Mouse (Mus musculus): ENCODE measurements at regions not wholly inside any gene's neighbourhood (a gene's known extent, or its start where the extent isn't known, plus 50 kb on each side); places are given as distances from the start of the nearest gene placed in this dataset.

- no peak for ATAC-seq
- no peak overlapping the region for H3K4me3 ChIP-seq
- 78% methylated on average over 4 of the region's 4 CpGs for WGBS (ENCODE audit: insufficient replicate concordance)
- H3K9ac ChIP-seq: no peak overlapping the region
- no peaks in the 10 kb centered on the region for H3K4me1 ChIP-seq
- no peaks in the 10 kb centered on the region for H3K36me3 ChIP-seq
- H3K27me3 ChIP-seq (replicated peaks): no peaks in the 10 kb centered on the region
- H3K9me3 ChIP-seq (replicated peaks): 0 out of 2 replicates have a peak, but pooled peaks cover 3% of the 10 kb centered on the region
- H3K27ac ChIP-seq: no peak overlapping the region
- H3K4me2 ChIP-seq: no peak overlapping the region
Observed at GRCm38 (mm10) chr2:172710641-172711040, 161.2 kb downstream of the Tfap2c start.

GRCm38 (mm10) chr2:172726701-172727100, 177.3 kb downstream of the Tfap2c start:
- Histone ChIP-seq H3K9me3 (replicated peaks) (no peaks in the 10 kb centered on the region), H3K27me3 (replicated peaks) (peaks cover 77% of the 10 kb centered on the region), H3K27ac (no peak overlapping the region), H3K9ac (no peak overlapping the region), H3K4me3 (no peak overlapping the region), H3K4me1 (0 out of 2 replicates have a peak, but pooled peaks cover 5% of the 10 kb centered on the region), H3K36me3 (no peaks in the 10 kb centered on the region), H3K4me2 (no peak overlapping the region)
- no peak for ATAC-seq
- 10% methylated on average over 13 of the region's 13 CpGs for WGBS (ENCODE audit: insufficient replicate concordance)

GRCm38 (mm10) chr2:172727576-172727975, 178.2 kb downstream of the Tfap2c start:
- Histone ChIP-seq H3K27me3 (replicated peaks) (peaks cover 86% of the 10 kb centered on the region), H3K36me3 (no peaks in the 10 kb centered on the region), H3K9me3 (replicated peaks) (no peaks in the 10 kb centered on the region), H3K9ac (no peak overlapping the region), H3K27ac (no peak overlapping the region), H3K4me1 (0 out of 2 replicates have a peak, but pooled peaks cover 5% of the 10 kb centered on the region), H3K4me2 (no peak overlapping the region), H3K4me3 (no peak overlapping the region)
- ATAC-seq: no peak
- 36% methylated on average over 10 of the region's 10 CpGs for WGBS (ENCODE audit: insufficient replicate concordance)

DNA sequence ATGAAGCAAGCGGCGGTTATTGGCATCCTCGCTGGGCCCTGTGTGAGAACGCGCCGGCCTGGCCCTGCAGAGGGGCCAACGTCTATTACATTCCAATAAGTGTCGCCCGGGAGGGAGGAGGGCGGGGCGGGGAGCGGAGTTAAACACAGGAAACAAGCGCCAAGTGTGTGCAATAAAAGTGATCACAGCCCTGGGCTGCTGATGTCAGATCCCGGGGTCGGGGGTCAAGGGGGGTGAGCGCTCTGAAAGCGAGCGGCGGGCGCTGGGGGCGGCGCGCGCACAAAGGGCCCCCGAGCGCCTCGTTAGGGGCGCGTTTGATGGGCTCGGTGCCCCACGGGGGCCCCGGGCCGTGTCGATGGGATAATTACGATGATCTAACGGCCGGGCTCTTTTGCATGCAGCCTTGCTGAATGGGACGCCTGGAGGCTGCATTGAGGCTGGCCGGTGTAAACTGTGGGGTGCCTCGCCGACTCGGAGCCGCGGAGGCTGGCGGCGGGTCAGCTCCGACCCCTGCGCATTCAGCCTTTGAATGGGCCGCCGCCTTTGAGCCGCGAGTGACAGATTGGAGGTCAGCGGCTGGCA, 178.9 kb downstream of the Tfap2c start:
- peaks cover 94% of the 10 kb centered on the region for H3K27me3 ChIP-seq (replicated peaks)
- no peak overlapping the region for H3K27ac ChIP-seq
- no peak overlapping the region for H3K9ac ChIP-seq
- no peak for ATAC-seq
- WGBS (ENCODE audit: insufficient replicate concordance): under 1% methylated on average over 53 of the region's 53 CpGs
- H3K4me2 ChIP-seq: peak overlapping the region; percentile 65
- H3K9me3 ChIP-seq (replicated peaks): no peaks in the 10 kb centered on the region
- H3K4me1 ChIP-seq: 0 out of 2 replicates have a peak, but pooled peaks cover 5% of the 10 kb centered on the region
- no peaks in the 10 kb centered on the region for H3K36me3 ChIP-seq
- peak overlapping the region; percentile 33 for H3K4me3 ChIP-seq

GRCm38 (mm10) chr2:172729151-172729550, 179.8 kb downstream of the Tfap2c start:
- Histone ChIP-seq H3K27ac (no peak overlapping the region), H3K27me3 (replicated peaks) (peaks cover 98% of the 10 kb centered on the region), H3K4me1 (0 out of 2 replicates have a peak, but pooled peaks cover 5% of the 10 kb centered on the region), H3K9me3 (replicated peaks) (no peaks in the 10 kb centered on the region), H3K4me2 (no peak overlapping the region), H3K4me3 (no peak overlapping the region), H3K9ac (no peak overlapping the region), H3K36me3 (no peaks in the 10 kb centered on the region)
- 50% methylated on average over 4 of the region's 4 CpGs for WGBS (ENCODE audit: insufficient replicate concordance)
- ATAC-seq: no peak

- no peak for ATAC-seq
- Histone ChIP-seq H3K9ac (no peak overlapping the region), H3K9me3 (replicated peaks) (no peaks in the 10 kb centered on the region), H3K4me1 (0 out of 2 replicates have a peak, but pooled peaks cover 5% of the 10 kb centered on the region), H3K27me3 (replicated peaks) (peaks cover 99% of the 10 kb centered on the region), H3K4me2 (no peak overlapping the region), H3K4me3 (no peak overlapping the region), H3K36me3 (no peaks in the 10 kb centered on the region), H3K27ac (no peak overlapping the region)
- WGBS (ENCODE audit: insufficient replicate concordance): 61% methylated on average over 9 of the region's 9 CpGs
Observed at GRCm38 (mm10) chr2:172729741-172730140, 180.3 kb downstream of the Tfap2c start.

GRCm38 (mm10) chr2:172731408-172731807, 182.0 kb downstream of the Tfap2c start:
- Histone ChIP-seq H3K9ac (no peak overlapping the region), H3K9me3 (replicated peaks) (no peaks in the 10 kb centered on the region), H3K4me1 (0 out of 2 replicates have a peak, but pooled peaks cover 5% of the 10 kb centered on the region), H3K27me3 (replicated peaks) (peaks cover 99% of the 10 kb centered on the region), H3K4me2 (no peak overlapping the region), H3K4me3 (no peak overlapping the region), H3K36me3 (no peaks in the 10 kb centered on the region), H3K27ac (no peak overlapping the region)
- 5% methylated on average over 18 of the region's 18 CpGs for WGBS (ENCODE audit: insufficient replicate concordance)
- no peak for ATAC-seq

- ATAC-seq: no peak
- Histone ChIP-seq H3K9ac (no peak overlapping the region), H3K4me1 (0 out of 2 replicates have a peak, but pooled peaks cover 5% of the 10 kb centered on the region), H3K27me3 (replicated peaks) (peaks cover 99% of the 10 kb centered on the region), H3K4me3 (no peak overlapping the region), H3K27ac (no peak overlapping the region), H3K9me3 (replicated peaks) (no peaks in the 10 kb centered on the region), H3K4me2 (no peak overlapping the region), H3K36me3 (no peaks in the 10 kb centered on the region)
- 9% methylated on average over 19 of the region's 19 CpGs for WGBS (ENCODE audit: insufficient replicate concordance)
Observed at GRCm38 (mm10) chr2:172732453-172733210, 183.2 kb downstream of the Tfap2c start.

DNA sequence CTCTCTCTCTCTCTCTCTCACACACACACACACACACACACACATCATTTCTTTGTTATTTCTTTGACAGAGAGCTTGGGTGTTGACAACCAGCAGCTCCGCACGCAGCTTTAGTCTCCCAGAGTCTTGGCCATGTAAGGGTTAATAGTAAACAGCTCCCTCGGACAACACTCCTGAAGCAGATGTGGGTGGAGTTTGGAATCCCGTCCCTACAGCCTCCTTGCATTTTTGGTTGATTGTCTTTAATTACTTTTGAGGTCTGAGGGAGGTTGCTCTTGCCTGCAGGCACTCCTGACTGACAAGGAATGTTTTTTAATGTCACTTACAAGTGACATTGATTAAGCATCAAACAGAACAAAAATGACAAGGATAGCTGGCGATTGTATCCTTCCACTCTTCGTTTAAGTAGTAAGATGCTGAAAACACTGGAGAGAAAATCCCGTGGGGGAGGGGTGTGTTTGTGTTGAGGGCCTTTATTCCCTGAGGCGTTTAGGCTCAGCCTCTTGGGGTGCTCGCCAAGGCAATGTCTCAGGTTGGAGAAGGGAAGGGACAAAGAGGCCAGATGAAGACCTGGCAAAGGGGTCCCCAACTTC, 184.1 kb downstream of the Tfap2c start:
- Histone ChIP-seq H3K27ac (no peak overlapping the region), H3K27me3 (replicated peaks) (peaks cover 99% of the 10 kb centered on the region), H3K4me2 (no peak overlapping the region), H3K4me3 (no peak overlapping the region), H3K9ac (no peak overlapping the region), H3K9me3 (replicated peaks) (no peaks in the 10 kb centered on the region), H3K4me1 (0 out of 2 replicates have a peak, but pooled peaks cover under 1% of the 10 kb centered on the region), H3K36me3 (no peaks in the 10 kb centered on the region)
- no peak for ATAC-seq
- 5% methylated on average over 9 of the region's 9 CpGs for WGBS (ENCODE audit: insufficient replicate concordance)

- H3K9me3 ChIP-seq (replicated peaks): no peaks in the 10 kb centered on the region
- no peaks in the 10 kb centered on the region for H3K4me1 ChIP-seq
- H3K27me3 ChIP-seq (replicated peaks): peaks cover 99% of the 10 kb centered on the region
- no peaks in the 10 kb centered on the region for H3K36me3 ChIP-seq
- H3K4me3 ChIP-seq: no peak overlapping the region
- no peak for ATAC-seq
- no peak overlapping the region for H3K9ac ChIP-seq
- WGBS (ENCODE audit: insufficient replicate concordance): 8% methylated on average over 6 of the region's 6 CpGs
- H3K27ac ChIP-seq: no peak overlapping the region
- H3K4me2 ChIP-seq: no peak overlapping the region
Observed at GRCm38 (mm10) chr2:172735621-172736020, 186.2 kb downstream of the Tfap2c start.

GRCm38 (mm10) chr2:172739041-172739491, 189.7 kb downstream of the Tfap2c start:
- H3K9ac ChIP-seq: no peak overlapping the region
- H3K27ac ChIP-seq: no peak overlapping the region
- H3K27me3 ChIP-seq (replicated peaks): peaks cover 81% of the 10 kb centered on the region
- H3K36me3 ChIP-seq: no peaks in the 10 kb centered on the region
- no peaks in the 10 kb centered on the region for H3K4me1 ChIP-seq
- no peak overlapping the region for H3K4me2 ChIP-seq
- 9% methylated on average over 11 of the region's 11 CpGs for WGBS (ENCODE audit: insufficient replicate concordance)
- 0 out of 2 replicates have a peak, but pooled peaks have one; percentile 18 for ATAC-seq
- no peak overlapping the region for H3K4me3 ChIP-seq
- no peaks in the 10 kb centered on the region for H3K9me3 ChIP-seq (replicated peaks)

DNA sequence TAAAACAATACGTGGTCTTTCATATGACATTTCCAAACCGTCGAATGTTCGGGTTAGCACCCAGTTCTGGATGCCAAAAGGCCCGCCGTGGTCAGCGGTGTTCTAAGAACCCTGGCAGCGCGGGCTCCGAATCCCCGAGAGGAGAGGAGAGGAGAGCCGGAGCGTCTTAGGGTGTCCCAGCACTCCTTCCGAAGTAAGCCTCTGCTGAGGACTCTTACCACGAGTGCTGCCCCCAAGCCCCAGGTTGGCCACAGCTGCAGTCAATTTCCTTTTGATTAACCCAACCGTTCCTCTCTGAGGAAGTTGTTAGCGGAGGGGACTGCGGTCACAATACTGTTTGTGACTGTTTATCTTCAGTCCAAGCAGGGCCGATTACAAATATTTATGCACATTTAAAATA, 190.1 kb downstream of the Tfap2c start:
- H3K4me1 ChIP-seq: no peaks in the 10 kb centered on the region
- no peak for ATAC-seq
- H3K4me3 ChIP-seq: no peak overlapping the region
- no peak overlapping the region for H3K9ac ChIP-seq
- H3K27ac ChIP-seq: no peak overlapping the region
- WGBS (ENCODE audit: insufficient replicate concordance): 5% methylated on average over 19 of the region's 19 CpGs
- H3K9me3 ChIP-seq (replicated peaks): no peaks in the 10 kb centered on the region
- no peak overlapping the region for H3K4me2 ChIP-seq
- H3K36me3 ChIP-seq: no peaks in the 10 kb centered on the region
- peaks cover 77% of the 10 kb centered on the region for H3K27me3 ChIP-seq (replicated peaks)

Measured in liver, embryonic 12.5 days (tissue).